Mouse (Mus musculus) myocyte (in vitro differentiated cells): ENCODE measurements around the gene Tradd.

ENCODE experiments used
- CEBPB ChIP-seq: IDR thresholded peaks from 2 replicates; pipeline ENCODE4 v1.6.1; 2011; ENCODE audit warnings: mild to moderate bottlenecking, moderate library complexity; ENCODE audit not compliant: poor library complexity, insufficient read depth, severe bottlenecking
- E2F4 ChIP-seq: IDR thresholded peaks from one replicate; pipeline ENCODE4 v1.6.1; 2011; ENCODE audit warnings: mild to moderate bottlenecking, control low read depth, moderate library complexity; ENCODE audit not compliant: insufficient read depth
- MAX ChIP-seq: IDR thresholded peaks from one replicate; pipeline ENCODE4 v1.6.1; 2011; ENCODE audit warnings: low read depth, mild to moderate bottlenecking, control low read depth
- MYOD1 ChIP-seq, 3 experiments: IDR thresholded peaks; one replicate each; pipeline ENCODE4 v1.6.1; 2011; ENCODE audit warnings: control low read depth in 2 of 3, low read depth in 2 of 3, mild to moderate bottlenecking in 2 of 3, moderate library complexity in 1 of 3; ENCODE audit not compliant: insufficient read length in 2 of 3, control insufficient read depth in 1 of 3
- MYOG ChIP-seq, 3 experiments: IDR thresholded peaks; one replicate each; pipeline ENCODE4 v1.6.1; 2011; ENCODE audit warnings: control low read depth in 2 of 3, low read depth in 2 of 3, mild to moderate bottlenecking in 2 of 3; ENCODE audit not compliant: insufficient read length in 2 of 3, control insufficient read depth in 1 of 3, insufficient read depth in 1 of 3
- POLR2A ChIP-seq: IDR thresholded peaks from one replicate; pipeline ENCODE4 v1.6.1; 2011; ENCODE audit warnings: low read depth, mild to moderate bottlenecking, control low read depth, moderate library complexity; ENCODE audit not compliant: insufficient read length
- TCF12 ChIP-seq: IDR thresholded peaks from one replicate; pipeline ENCODE4 v1.6.1; 2011; ENCODE audit warnings: mild to moderate bottlenecking, control low read depth; ENCODE audit not compliant: poor library complexity, insufficient read depth, severe bottlenecking
- TCF3 ChIP-seq: IDR thresholded peaks from one replicate; pipeline ENCODE4 v1.6.1; 2011; ENCODE audit warnings: low read depth, control low read depth; ENCODE audit not compliant: insufficient read length

GRCm38 (mm10) chr8:105223850-105224249 is 40.6 kb downstream of the Tradd start:
- TF ChIP-seq TCF12 (no peak), POLR2A (no peak), MAX (no peak), TCF3 (no peak), E2F4 (no peak), MYOG (IDR thresholded peaks at IDR 0.05; ENCODE audit: control insufficient read depth in 1 of 3, insufficient read depth in 1 of 3, insufficient read length in 2 of 3, low read depth in 2 of 3) (no peak), MYOD1 (IDR thresholded peaks at IDR 0.05; ENCODE audit: control insufficient read depth in 1 of 3, insufficient read length in 2 of 3, low read depth in 2 of 3) (no peak), CEBPB (no peak)
